Mouse (Mus musculus) forebrain, embryonic 14.5 days (tissue): ENCODE measurements around the gene Iqcf1. TPM values are rescaled to one million over a fixed set of nuclear protein-coding genes. Genes with fewer than 3 reads are reported as not detected.

ENCODE experiments used
- ATAC-seq: fragments of 200-750 bp; cut with Nextera tagmentation; 2 replicates; pipeline ENCODE4 v1.8.0; 2017; ENCODE audit warnings: mild to moderate bottlenecking, moderate library complexity
- DNase-seq: peaks from one replicate; pipeline ENCODE4 v3.0.0-alpha.2; 2015; ENCODE audit warnings: low spot score
- H3K27ac ChIP-seq: fragments of 300-500 bp; sonication (generic); 2 replicates; pipeline ENCODE4 v1.5.1; 2014; ENCODE audit warnings: low read depth, mild to moderate bottlenecking, control low read depth, low read length, moderate library complexity
- H3K27me3 ChIP-seq: fragments of 300-500 bp; sonication (generic); replicated peaks from 2 replicates; pipeline ENCODE4 v1.6.1; 2014; ENCODE audit warnings: low read length, control low read depth, mixed read lengths; ENCODE audit not compliant: control insufficient read depth, insufficient read depth
- H3K36me3 ChIP-seq: fragments of 300-500 bp; sonication (generic); 2 replicates; pipeline ENCODE4 v1.6.1; 2014; ENCODE audit warnings: low read length, control low read depth; ENCODE audit not compliant: control insufficient read depth, insufficient read depth
- H3K4me1 ChIP-seq: fragments of 300-500 bp; sonication (generic); 2 replicates; pipeline ENCODE4 v1.6.1; 2014; ENCODE audit warnings: antibody characterized with exemption, low read length, control low read depth; ENCODE audit not compliant: control insufficient read depth, insufficient read depth
- H3K4me2 ChIP-seq: fragments of 300-500 bp; sonication (generic); 2 replicates; pipeline ENCODE4 v1.6.1; 2014; ENCODE audit warnings: mild to moderate bottlenecking, control low read depth, low read length
- H3K4me3 ChIP-seq: fragments of 300-500 bp; sonication (generic); 2 replicates; pipeline ENCODE4 v1.5.1; 2014; ENCODE audit warnings: low read depth, low read length, control low read depth
- H3K9ac ChIP-seq: fragments of 300-500 bp; sonication (generic); 2 replicates; pipeline ENCODE4 v1.6.1; 2014; ENCODE audit warnings: mild to moderate bottlenecking, low read length, control low read depth, moderate library complexity
- H3K9me3 ChIP-seq: fragments of 300-500 bp; sonication (generic); replicated peaks from 2 replicates; pipeline ENCODE4 v1.6.1; 2016; ENCODE audit warnings: low read length, control low read depth, mixed read lengths; ENCODE audit not compliant: control insufficient read depth
- WGBS: fragments of 180-500 bp; shearing (Covaris S2); extraction: QIAGEN DNeasy Blood & Tissue Kit; methylation state at CpG from one replicate; pipeline ENCODE4 v1.1.7; 2014; 5-methylcytosine and 5-hydroxymethylcytosine counted together
- polyA plus RNA-seq: library from polyadenylated mRNA; unstranded; fragments of >200 nt; fragmentation: Nextera tagmentation; extraction: Ambion mirVana; gene quantifications from 2 replicates; pipeline ENCODE4 v1.2.1, GENCODE M21; 2014

Iqcf1 gene
- polyA plus RNA-seq, 1 experiment from 2014 or later, result not detected

DNA sequence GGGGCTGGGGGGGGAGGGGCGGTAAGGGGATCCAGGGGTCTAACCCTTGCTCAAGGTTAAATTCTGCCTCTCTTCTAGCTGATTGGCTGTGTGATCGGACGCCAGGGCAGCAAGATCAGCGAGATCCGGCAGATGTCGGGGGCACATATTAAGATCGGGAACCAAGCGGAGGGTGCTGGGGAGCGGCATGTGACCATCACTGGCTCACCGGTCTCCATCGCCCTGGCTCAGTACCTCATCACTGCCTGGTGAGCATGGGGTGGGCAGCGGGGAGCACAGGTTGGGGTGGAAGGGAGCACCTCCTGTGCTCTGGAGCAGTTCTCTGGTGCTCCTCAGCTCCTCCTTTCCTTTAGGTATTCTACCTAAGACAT, 37.4 kb upstream of the Iqcf1 start:
- Histone ChIP-seq H3K4me1 (peaks cover 22% of the 10 kb centered on the region), H3K9ac (no peak overlapping the region), H3K4me3 (no peak overlapping the region), H3K36me3 (peaks cover 48% of the 10 kb centered on the region), H3K9me3 (no peaks in the 10 kb centered on the region), H3K27me3 (no peaks in the 10 kb centered on the region), H3K4me2 (no peak overlapping the region), H3K27ac (no peak overlapping the region)
- DNase-seq (no peak), ATAC-seq (no peak)
- 92% methylated on average over 12 of the region's 12 CpGs for WGBS

DNA sequence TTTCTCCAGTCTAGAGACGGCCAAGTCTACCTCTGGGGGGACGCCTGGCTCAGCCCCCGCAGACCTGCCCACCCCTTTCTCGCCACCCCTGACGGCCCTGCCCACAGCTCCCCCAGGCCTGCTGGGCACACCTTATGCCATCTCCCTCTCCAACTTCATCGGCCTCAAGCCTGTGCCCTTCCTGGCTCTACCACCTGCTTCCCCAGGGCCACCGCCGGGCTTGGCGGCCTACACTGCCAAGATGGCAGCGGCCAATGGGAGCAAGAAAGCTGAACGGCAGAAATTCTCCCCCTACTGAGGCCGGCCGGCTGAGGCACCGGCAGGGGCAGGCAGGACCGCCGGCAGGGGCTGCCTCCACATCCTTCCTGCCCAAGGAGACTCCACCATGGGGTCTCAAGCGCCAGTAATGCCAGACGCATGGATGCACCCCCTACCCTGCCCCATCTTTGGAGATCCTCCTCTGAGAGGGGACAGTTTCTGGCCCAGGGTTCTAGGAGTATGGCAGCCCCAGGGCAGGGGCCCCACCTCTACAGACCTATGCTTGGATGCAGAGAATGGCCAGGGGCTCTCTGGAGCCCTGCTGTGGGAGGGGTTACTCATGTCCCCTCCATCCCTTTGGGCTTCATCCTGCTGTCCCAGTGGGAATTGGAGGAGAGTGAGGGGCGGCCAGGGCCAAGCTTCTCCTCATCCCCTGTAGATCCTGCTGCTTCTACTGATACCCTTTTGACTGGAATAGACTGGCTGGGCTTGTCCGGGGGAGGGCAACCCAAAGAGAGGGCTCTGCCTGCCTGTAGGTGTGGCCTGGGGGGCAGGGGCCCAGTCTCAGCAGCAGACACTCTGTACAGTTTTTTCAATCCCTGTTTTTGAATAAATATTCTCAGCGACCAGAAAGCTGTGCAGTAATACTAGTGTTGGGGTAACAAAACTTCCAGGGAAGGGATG, 36.4 kb upstream of the Iqcf1 start:
- H3K9me3 ChIP-seq, result no peaks in the 10 kb centered on the region
- peaks cover 14% of the 10 kb centered on the region for H3K4me1 ChIP-seq
- no peaks in the 10 kb centered on the region for H3K27me3 ChIP-seq
- ATAC-seq (no peak), DNase-seq (no peak)
- H3K4me2 ChIP-seq, result no peak overlapping the region
- no peak overlapping the region for H3K9ac ChIP-seq
- H3K4me3 ChIP-seq, result no peak overlapping the region
- H3K36me3 ChIP-seq, result peaks cover 48% of the 10 kb centered on the region
- 78% methylated on average over 21 of the region's 21 CpGs for WGBS
- no peak overlapping the region for H3K27ac ChIP-seq

DNA sequence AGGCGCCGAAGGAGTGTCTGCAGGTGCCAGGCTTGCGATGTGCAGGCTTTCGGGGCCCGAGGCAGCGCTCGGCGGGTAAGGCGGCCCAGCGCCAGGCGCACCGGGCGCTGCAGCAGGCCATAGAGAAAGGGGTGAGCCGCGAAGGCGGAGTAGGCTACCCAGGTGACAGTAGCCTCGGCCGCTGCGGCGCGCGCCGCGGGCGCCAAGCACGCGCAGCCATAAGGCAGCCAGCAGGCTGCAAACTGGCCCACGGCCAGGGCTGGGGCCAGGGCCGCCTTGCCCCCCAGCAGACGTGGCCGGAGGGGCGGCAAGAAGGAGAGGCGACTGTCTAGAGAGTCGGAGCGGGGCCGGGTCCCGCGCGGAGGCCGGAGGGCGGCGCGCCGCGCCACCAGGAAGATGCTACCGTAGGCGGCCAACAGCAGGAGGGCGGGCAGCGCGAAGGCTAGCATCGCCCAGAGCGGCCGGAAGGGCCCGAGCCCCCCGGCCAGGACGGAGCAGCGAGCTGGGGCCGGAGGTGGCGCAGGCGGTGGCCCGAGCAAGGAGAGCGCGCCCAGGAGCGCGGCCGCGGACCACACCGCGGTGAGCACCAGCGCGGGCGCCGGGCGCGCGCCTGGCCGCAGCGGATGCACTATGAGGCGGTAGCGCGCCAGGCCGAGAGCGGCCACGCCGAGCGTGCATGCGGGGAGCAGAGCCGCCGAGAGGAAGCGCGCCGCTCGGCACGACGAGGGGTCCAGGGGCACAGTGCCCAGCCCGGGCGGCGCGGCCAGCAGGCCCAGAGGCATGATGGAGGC, 34.8 kb upstream of the Iqcf1 start:
- DNase-seq, result peak; percentile 84
- peak overlapping the region; percentile 96 for H3K4me2 ChIP-seq
- peaks cover 45% of the 10 kb centered on the region for H3K36me3 ChIP-seq
- no peaks in the 10 kb centered on the region for H3K9me3 ChIP-seq
- peak overlapping the region; percentile 43 for H3K4me3 ChIP-seq
- H3K27me3 ChIP-seq, result no peaks in the 10 kb centered on the region
- peak; percentile 77 for ATAC-seq
- H3K4me1 ChIP-seq, result peaks cover 12% of the 10 kb centered on the region
- peak overlapping the region; percentile 76 for H3K27ac ChIP-seq
- H3K9ac ChIP-seq, result peak overlapping the region; percentile 86
- under 1% methylated on average over 98 of the region's 99 CpGs for WGBS

DNA sequence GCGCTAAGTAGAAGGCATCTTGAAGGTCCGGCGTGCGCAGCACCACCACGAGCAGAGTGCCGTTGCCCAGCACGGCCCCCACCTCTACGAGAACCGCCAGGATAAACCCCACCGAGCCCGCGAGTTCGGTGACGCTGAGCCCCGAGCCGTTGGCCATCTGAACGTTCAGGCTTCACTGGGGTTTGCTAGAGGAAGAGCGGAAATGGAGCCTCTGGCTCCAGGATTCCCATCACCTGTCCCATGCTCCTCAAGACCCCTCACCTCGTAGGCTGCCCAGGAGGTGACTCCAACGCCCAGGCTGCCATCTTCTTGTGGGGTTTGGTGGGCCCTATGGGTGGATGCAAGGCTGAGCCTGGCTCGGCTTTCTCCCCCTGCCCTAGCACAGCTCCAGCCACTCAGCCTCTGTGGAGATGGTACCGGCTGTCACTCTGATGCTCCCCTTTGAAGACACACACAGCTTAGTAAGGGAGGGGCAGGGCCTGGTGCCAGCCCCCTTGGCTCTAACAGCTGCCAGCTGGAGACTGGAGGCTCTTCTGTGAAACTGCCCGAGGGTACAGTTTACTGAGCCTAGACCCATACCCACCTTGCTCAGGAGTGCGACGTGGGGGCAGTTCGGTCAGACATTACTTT, 34.1 kb upstream of the Iqcf1 start, which contains the start of gene Gpr62:
Gene Gpr62, minus strand, starts transcription at position 368 of the 630 bp plus-strand sequence.
- 27% methylated on average over 26 of the region's 26 CpGs for WGBS
- H3K4me3 ChIP-seq, result peak within 1 kb of the TSS; percentile 43
- H3K27me3 ChIP-seq, result no peaks in the 10 kb centered on the region
- H3K4me2 ChIP-seq, result peak within 1 kb of the TSS; percentile 96
- H3K36me3 ChIP-seq, result peaks cover 37% of the 10 kb centered on the region
- H3K9me3 ChIP-seq, result no peaks in the 10 kb centered on the region
- peak within 1 kb of the TSS; percentile 76 for H3K27ac ChIP-seq
- peak; percentile 65 for ATAC-seq
- H3K4me1 ChIP-seq, result peaks cover 12% of the 10 kb centered on the region
- H3K9ac ChIP-seq, result peak within 1 kb of the TSS; percentile 86
- peak; percentile 71 for DNase-seq

DNA sequence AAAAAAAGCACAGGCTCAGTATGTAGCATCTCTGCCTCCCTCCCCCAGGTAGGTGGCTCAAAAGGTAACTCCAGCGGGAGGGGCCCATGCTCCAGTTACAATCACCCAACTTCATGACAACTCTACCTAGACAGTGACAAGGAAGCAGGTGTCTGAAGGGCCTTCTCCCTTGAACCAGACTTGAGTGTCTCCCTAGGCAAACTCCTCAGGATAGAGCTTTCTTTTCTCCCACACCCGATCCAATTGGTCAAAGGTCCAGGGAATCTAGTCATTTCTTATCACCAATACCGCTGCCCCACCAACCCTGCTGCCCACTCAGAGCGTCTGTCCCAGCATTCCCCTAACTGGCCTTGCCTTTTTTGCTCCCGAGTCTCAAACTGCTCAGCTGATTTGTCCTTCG, 33.0 kb upstream of the Iqcf1 start:
- peaks cover 27% of the 10 kb centered on the region for H3K36me3 ChIP-seq
- H3K4me3 ChIP-seq, result no peak overlapping the region
- H3K4me2 ChIP-seq, result no peak overlapping the region
- ATAC-seq, result no peak
- no peak overlapping the region for H3K27ac ChIP-seq
- no peak overlapping the region for H3K9ac ChIP-seq
- no peaks in the 10 kb centered on the region for H3K27me3 ChIP-seq
- WGBS, result 95% methylated on average over 6 of the region's 6 CpGs
- DNase-seq, result no peak
- H3K4me1 ChIP-seq, result peaks cover 12% of the 10 kb centered on the region
- no peaks in the 10 kb centered on the region for H3K9me3 ChIP-seq

DNA sequence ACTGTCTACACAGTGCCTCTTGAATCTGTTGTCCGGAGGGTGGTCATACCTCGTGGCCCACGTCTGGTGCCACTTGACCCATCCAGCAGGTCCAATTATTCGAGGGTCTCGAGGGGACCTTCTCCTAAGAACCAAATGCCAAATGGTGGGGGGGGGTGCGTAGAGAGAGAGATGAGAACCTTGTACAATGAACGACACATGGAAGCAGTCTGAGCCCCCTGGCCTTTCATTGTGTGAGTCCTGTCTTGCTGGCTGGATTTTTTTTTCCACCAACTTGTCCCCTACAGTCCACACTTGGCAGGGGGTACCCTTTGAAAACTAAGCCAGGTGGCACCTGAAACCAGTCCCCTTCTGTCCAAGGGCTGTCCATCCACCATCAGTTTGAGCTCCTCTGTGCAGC, 32.0 kb upstream of the Iqcf1 start:
- H3K4me2 ChIP-seq, result no peak overlapping the region
- no peaks in the 10 kb centered on the region for H3K9me3 ChIP-seq
- H3K27me3 ChIP-seq, result no peaks in the 10 kb centered on the region
- 92% methylated on average over 7 of the region's 7 CpGs for WGBS
- peaks cover 17% of the 10 kb centered on the region for H3K36me3 ChIP-seq
- H3K27ac ChIP-seq, result no peak overlapping the region
- peaks cover 12% of the 10 kb centered on the region for H3K4me1 ChIP-seq
- ATAC-seq (no peak), DNase-seq (no peak)
- no peak overlapping the region for H3K4me3 ChIP-seq
- H3K9ac ChIP-seq, result no peak overlapping the region

DNA sequence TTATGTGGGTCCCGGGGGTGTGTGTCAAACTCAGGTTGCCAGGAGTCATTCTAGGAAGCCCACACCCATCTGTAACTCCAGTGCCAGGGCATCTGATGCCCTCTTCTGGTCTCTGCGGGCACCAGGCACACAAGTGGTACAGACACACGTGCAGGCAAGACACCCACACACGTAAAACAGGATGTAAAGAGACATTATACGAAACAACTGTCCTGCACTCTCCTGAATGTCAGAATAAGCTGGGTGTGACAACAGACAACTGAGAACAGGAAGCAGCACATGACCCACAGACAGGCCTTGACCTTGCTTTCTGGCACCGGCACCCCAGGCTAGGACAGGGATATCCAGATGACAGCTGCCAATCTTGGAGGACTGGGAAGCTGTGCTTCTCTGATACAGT, 30.4 kb upstream of the Iqcf1 start:
- Histone ChIP-seq H3K27ac (no peak overlapping the region), H3K27me3 (no peaks in the 10 kb centered on the region), H3K9ac (no peak overlapping the region), H3K4me2 (no peak overlapping the region), H3K36me3 (peaks cover 2% of the 10 kb centered on the region), H3K9me3 (no peaks in the 10 kb centered on the region), H3K4me1 (peaks cover 12% of the 10 kb centered on the region), H3K4me3 (no peak overlapping the region)
- DNase-seq (no peak), ATAC-seq (no peak)
- 80% methylated on average over 6 of the region's 6 CpGs for WGBS

DNA sequence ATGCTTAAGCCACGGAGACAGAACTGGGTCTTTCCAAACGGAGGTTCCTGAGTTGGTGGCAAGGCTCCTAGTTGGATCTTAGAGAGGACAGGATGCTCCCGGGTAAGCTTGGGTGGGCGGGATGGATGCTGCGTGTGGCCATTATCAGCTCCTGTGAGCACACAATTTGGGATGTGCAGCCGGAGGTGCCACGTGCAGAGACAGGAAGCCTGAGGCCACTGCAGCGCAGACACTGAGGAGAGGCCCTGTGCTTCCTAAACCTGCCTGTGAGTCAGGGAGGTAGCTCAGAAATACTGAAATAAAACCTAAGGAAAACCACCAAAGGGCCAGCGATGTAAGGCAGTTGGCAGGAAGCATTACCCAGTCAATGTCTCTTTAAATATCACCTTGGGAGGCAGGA, 30.0 kb upstream of the Iqcf1 start:
- H3K4me3 ChIP-seq, result no peak overlapping the region
- H3K4me2 ChIP-seq, result no peak overlapping the region
- DNase-seq, result no peak
- no peaks in the 10 kb centered on the region for H3K36me3 ChIP-seq
- no peaks in the 10 kb centered on the region for H3K27me3 ChIP-seq
- ATAC-seq, result no peak
- H3K27ac ChIP-seq, result no peak overlapping the region
- 77% methylated on average over 9 of the region's 9 CpGs for WGBS
- no peaks in the 10 kb centered on the region for H3K9me3 ChIP-seq
- peaks cover 9% of the 10 kb centered on the region for H3K4me1 ChIP-seq
- no peak overlapping the region; the same call in 1 of the 2 replicates for H3K9ac ChIP-seq
